Mouse (Mus musculus) testis, adult 2 months (tissue): Measurements from ENCODE around the gene Gipr.

ENCODE experiments used
- CTCF ChIP-seq: fragments of 200-500 bp; IDR thresholded peaks from 2 replicates; pipeline ENCODE4 v1.5.1; 2012; ENCODE audit warnings: low read depth, mild to moderate bottlenecking, inconsistent platforms, low read length, moderate library complexity; ENCODE audit not compliant: control insufficient read depth, insufficient read depth, insufficient replicate concordance
- POLR2A ChIP-seq: fragments of 200-500 bp; IDR thresholded peaks from 2 replicates; pipeline ENCODE4 v1.6.1; 2012; ENCODE audit warnings: low read depth, mild to moderate bottlenecking, inconsistent platforms, low read length, moderate library complexity; ENCODE audit not compliant: control insufficient read depth

DNA sequence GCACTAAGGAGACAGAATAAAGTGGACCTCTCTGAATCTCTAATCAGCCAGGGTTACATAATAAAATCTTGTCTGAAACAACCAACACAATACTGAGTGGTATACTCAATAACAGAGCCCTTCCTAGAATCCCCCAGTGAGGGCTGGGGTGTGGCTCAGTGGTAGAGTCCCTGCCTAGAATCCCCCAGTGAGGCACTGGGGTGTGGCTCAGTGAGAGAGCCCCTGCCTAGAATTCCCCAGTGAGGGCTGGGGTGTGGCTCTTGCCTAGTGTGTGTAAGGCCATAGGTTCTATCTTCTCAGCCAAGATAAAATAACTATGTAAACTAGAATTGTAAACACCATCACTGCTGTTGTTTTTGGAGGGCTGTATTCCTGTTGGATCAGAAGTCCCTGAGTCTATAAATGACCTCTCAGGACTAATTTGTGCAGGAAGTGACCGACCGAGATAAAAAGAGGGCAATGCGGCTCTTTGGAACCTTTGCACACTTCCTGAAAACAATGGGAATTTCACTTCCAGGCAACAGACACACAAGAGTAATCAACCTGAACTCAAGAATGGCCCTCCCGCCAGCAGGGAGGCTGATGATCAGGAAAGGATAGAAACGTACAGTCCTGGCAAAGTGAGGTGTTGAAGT, 45.2 kb upstream of the Gipr start:
- TF ChIP-seq POLR2A, result no peak
- no peak for TF ChIP-seq CTCF
